Mouse (Mus musculus): ENCODE data around the gene Aebp2.

DNA sequence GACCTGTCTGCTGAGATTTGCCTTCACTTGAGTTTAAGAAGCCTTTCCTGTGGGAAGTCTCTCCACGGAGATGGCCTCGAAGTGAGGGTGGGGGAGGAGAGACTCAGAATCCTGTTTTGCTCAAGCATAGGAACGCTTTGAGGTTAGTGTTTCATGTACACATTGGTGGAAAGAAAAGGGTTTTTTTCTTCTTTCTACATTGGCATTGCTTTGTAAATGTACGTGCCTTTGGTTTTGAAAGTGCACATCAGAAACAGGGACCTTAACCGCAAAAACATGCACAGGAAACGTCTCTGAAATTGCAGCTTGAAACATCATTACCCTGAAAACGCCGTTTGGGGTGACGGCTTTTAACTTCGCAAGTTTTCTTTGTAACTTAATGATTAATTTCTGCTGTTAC lies 85.6 kb downstream of the Aebp2 start:
- TF ChIP-seq CTCF (IDR thresholded peaks at IDR 0.05; ENCODE audit: low read depth) (no peak), EP300 (IDR thresholded peaks at IDR 0.05; ENCODE audit: low read depth) (no peak)

Data from heart, postnatal 0 days (tissue).